Comparison of ENCODE assay signal across 12 mouse cellular contexts in the genomic region with DNA sequence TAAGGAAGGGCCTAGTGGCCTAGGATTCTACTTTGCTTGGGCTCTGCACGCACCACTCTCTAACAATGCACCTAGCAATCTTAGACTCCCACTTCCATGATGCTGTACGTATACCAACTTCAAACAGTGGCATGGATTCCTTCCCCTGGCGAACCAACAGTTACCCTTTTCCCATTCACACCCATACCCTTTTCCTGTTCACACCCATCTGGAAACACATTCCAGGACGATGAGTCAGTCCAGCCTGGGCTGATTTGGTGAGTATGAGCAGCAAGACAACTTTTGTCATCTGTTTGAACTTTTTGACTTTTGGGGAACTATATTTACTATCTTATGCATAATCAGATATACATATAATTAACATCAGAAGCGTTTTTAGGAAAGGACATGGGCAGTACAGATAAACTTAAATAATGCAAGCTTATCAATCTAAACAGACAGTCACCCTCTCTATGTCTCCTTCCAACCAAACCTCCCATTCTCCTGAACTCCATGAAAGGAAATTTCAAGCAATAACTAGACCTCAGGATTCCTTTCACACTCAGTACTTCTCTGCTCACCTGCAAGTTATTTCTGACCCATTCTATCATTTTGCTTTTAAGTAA.
"Had no signal": no experiment of that assay in that cellular context is flagged by ENCODE, and none has a peak within 500 bp of the region (broad histone marks: within the 10 kb centered on the region; RNA-seq: fewer than 3 reads in every experiment).

No protein-coding gene starts in this region.

- H3K9me3 ChIP-seq: kidney, embryonic 15.5 days; megakaryocyte, embryonic 14.5 days; midbrain, embryonic 10.5 days; midbrain, embryonic 13.5 days had no signal

- H3K9ac ChIP-seq: kidney, embryonic 15.5 days; liver, embryonic 14.5 days; liver, postnatal 0 days; lung, embryonic 14.5 days; midbrain, embryonic 13.5 days had no signal

- H3K4me3 ChIP-seq: kidney, embryonic 15.5 days; left cerebral cortex, adult 2 months; megakaryocyte, embryonic 14.5 days; midbrain, embryonic 10.5 days; midbrain, embryonic 13.5 days had no signal

- H3K36me3 ChIP-seq: kidney, embryonic 15.5 days; midbrain, embryonic 10.5 days; midbrain, embryonic 13.5 days had no signal

- DNase-seq: kidney, postnatal 14 days; layer of hippocampus, postnatal 36 days; liver, postnatal 0 days; lung, embryonic 14.5 days; thymus, adult 18-20 months; thymus, postnatal 4 days had no signal

- H3K27ac ChIP-seq: kidney, embryonic 15.5 days; left cerebral cortex, adult 2 months; liver, embryonic 14.5 days; midbrain, embryonic 10.5 days; midbrain, embryonic 13.5 days had no signal

- H3K4me1 ChIP-seq: kidney, embryonic 15.5 days; megakaryocyte, embryonic 14.5 days; midbrain, embryonic 10.5 days; midbrain, embryonic 13.5 days had no signal
